Mouse (Mus musculus) cerebellum, adult 18-20 months (tissue): Measurements from ENCODE around the gene Pawr.
"Not testable (repeated sequence)": the region's sequence is repeated elsewhere in the genome, so short reads cannot be mapped to it uniquely, and the experiment has no call there.

Experiments used
- DNase-seq, 2 experiments: peaks; one replicate each; pipeline ENCODE4 v3.0.0; 2021

The Pawr gene

GRCm38 (mm10) chr10:108314396-108314795 is 17.5 kb upstream of the Pawr start:
- no peak for DNase-seq

- no peak for DNase-seq
Observed at GRCm38 (mm10) chr10:108315236-108315635, 16.7 kb upstream of the Pawr start.

- DNase-seq: no peak
Observed at GRCm38 (mm10) chr10:108328356-108328755, 3.6 kb upstream of the Pawr start.

- DNase-seq: no peak
Observed at GRCm38 (mm10) chr10:108328983-108329382, 2.9 kb upstream of the Pawr start.

GRCm38 (mm10) chr10:108329771-108330170 is 2.1 kb upstream of the Pawr start:
- no peak for DNase-seq

- DNase-seq: peak in 1 of 2 experiments; percentile 5
Observed at GRCm38 (mm10) chr10:108330964-108331363, 957 bp upstream of the Pawr start.

- peak; percentile 23 to 56 for DNase-seq
Observed at GRCm38 (mm10) chr10:108332571-108333541, 935 bp downstream of the Pawr start.

GRCm38 (mm10) chr10:108333642-108334041 is 1.7 kb downstream of the Pawr start:
- DNase-seq: no peak

- DNase-seq: no peak
Observed at GRCm38 (mm10) chr10:108334096-108334495, 2.2 kb downstream of the Pawr start.

GRCm38 (mm10) chr10:108335736-108336292 is 3.9 kb downstream of the Pawr start:
- DNase-seq: no peak

GRCm38 (mm10) chr10:108336581-108336980 is 4.7 kb downstream of the Pawr start:
- no peak for DNase-seq

- DNase-seq: no peak
Observed at GRCm38 (mm10) chr10:108338055-108338961, 6.4 kb downstream of the Pawr start.

GRCm38 (mm10) chr10:108339118-108339517 is 7.2 kb downstream of the Pawr start:
- no peak for DNase-seq

- no peak for DNase-seq
Observed at GRCm38 (mm10) chr10:108339872-108340271, 8.0 kb downstream of the Pawr start.

- no peak for DNase-seq
Observed at GRCm38 (mm10) chr10:108343734-108344133, 11.8 kb downstream of the Pawr start.

- DNase-seq: no peak
Observed at GRCm38 (mm10) chr10:108345123-108345522, 13.2 kb downstream of the Pawr start.

- not testable (repeated sequence) for DNase-seq
Observed at GRCm38 (mm10) chr10:108346301-108346700, 14.4 kb downstream of the Pawr start.

GRCm38 (mm10) chr10:108350125-108351070 is 18.5 kb downstream of the Pawr start:
- no peak for DNase-seq

GRCm38 (mm10) chr10:108352944-108353343 is 21.0 kb downstream of the Pawr start:
- DNase-seq: no peak

GRCm38 (mm10) chr10:108354726-108355391 is 22.9 kb downstream of the Pawr start:
- no peak for DNase-seq

GRCm38 (mm10) chr10:108355392-108355775 is 23.5 kb downstream of the Pawr start:
- DNase-seq: no peak
